Mouse (Mus musculus): ENCODE measurements at regions not wholly inside any gene's neighbourhood (a gene's known extent, or its start where the extent isn't known, plus 50 kb on each side); places are given as distances from the start of the nearest gene placed in this dataset.

DNA sequence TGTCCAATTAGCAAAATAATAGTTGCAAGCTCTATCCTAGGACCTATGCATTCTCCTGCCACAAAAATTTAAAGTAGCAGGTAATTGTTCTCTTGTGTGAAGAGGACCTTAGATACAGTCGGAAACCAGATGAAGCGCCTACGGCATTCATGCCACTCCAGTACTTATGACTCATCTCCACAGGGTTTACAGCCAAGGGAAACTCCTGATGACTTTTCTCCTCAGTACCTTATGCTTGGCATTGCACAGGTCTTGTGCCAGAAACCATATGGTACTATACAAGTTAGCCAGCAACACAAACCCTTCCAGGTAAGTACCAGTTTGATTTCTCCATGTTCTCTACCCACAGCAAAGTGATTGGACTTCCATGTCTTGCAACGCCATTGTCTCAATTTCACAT, 606.3 kb upstream of the Dmac1 start:
- no peak for ATAC-seq (ENCODE audit: insufficient number of reproducible peaks, low FRiP score, low TSS enrichment, low read depth)

DNA sequence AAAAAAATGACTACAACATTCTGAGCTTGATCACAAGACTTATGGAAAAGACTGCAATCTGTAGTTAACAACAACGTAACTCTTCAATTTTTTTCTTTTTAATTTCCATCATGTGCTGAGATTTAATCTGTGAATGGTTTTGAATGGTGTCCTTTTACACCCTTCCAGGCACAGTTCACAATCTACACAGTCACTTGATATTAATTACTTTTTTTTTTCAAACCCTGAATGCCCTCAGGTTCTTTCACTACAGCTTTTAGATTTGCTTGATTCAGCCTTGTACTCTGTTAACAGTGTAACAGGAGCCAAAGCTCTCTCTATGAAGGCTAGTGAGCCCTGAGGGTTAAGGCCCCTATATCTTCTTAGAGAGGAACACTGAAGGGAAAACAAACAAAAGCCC, 591.7 kb upstream of the Dmac1 start:
- H3K4me3 ChIP-seq (replicated peaks), result no peak overlapping the region
- no peaks in the 10 kb centered on the region for H3K9me3 ChIP-seq (replicated peaks)
- no peaks in the 10 kb centered on the region for H3K36me3 ChIP-seq
- no peak overlapping the region for H3K27ac ChIP-seq (replicated peaks)
- ATAC-seq (ENCODE audit: insufficient number of reproducible peaks, low FRiP score, low TSS enrichment, low read depth), result no peak
- no peak overlapping the region for H3K9ac ChIP-seq
- no peak overlapping the region for H3K4me2 ChIP-seq (replicated peaks)
- no peaks in the 10 kb centered on the region for H3K27me3 ChIP-seq
- no peaks in the 10 kb centered on the region for H3K4me1 ChIP-seq
- WGBS, result 38% methylated on average over 1 of the region's 1 CpGs

More for the DNA sequence above, 606.3 kb upstream of the Dmac1 start:
- H3K9ac ChIP-seq, result no peak overlapping the region
- no peaks in the 10 kb centered on the region for H3K4me1 ChIP-seq
- H3K27ac ChIP-seq (replicated peaks), result no peak overlapping the region
- 87% methylated on average over 4 of the region's 4 CpGs for WGBS
- H3K9me3 ChIP-seq (replicated peaks), result no peaks in the 10 kb centered on the region
- H3K27me3 ChIP-seq, result no peaks in the 10 kb centered on the region
- no peak overlapping the region for H3K4me3 ChIP-seq (replicated peaks)
- no peak overlapping the region for H3K4me2 ChIP-seq (replicated peaks)
- no peaks in the 10 kb centered on the region for H3K36me3 ChIP-seq

DNA sequence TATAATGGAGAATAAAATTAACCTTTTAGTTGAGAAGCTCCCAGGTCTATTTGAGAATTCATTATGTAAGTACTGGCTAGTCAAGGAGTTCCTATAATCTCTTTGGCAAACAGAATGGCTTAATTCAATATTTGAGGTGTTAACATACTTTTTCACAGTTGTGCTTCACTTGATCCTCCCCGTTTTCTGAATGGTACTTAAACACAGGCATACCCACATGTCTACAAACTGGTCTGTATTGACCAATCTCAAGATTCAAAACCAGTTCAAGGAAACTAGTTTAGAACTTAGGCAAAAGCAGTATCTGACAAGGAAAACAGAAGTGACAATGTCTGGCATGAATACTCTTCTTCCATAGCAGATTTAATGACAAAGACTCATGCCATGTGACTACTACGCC, 583.0 kb upstream of the Dmac1 start:
- Histone ChIP-seq H3K9me3 (replicated peaks) (no peaks in the 10 kb centered on the region), H3K4me3 (replicated peaks) (no peak overlapping the region), H3K4me1 (no peaks in the 10 kb centered on the region), H3K36me3 (no peaks in the 10 kb centered on the region), H3K9ac (no peak overlapping the region), H3K4me2 (replicated peaks) (no peak overlapping the region), H3K27ac (replicated peaks) (no peak overlapping the region), H3K27me3 (no peaks in the 10 kb centered on the region)
- 74% methylated on average over 2 of the region's 2 CpGs for WGBS
- ATAC-seq (ENCODE audit: insufficient number of reproducible peaks, low FRiP score, low TSS enrichment, low read depth), result no peak

DNA sequence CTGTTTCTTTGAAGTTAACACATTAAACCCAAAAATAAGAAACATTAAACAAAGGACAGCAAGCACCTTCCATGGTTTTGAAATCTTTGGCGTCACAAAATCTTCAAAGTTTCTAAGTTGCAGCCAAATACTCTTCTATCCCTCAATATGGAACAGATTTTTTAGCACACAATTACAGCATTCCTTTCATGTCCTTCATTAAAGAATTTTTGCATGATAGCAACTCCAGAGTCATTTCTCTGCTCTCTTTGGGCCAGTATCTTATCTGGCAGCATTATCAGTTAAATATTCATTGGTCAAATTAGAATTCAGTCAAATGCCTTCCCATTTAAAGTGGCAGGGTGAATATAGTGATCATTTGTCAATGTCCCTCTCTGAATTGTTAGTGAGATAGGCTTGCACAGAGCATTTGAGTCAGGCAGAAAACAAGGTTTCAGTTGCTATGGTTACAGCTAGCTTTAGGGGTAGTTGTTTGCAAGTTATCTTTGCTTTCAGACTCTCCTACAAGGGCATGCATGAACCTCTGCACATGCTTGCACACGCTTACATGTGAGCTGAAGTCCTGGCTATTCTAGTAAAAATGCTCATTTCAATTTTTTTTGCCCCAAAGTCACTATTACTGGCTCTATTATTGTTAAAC, 579.8 kb upstream of the Dmac1 start:
- ATAC-seq (ENCODE audit: insufficient number of reproducible peaks, low FRiP score, low TSS enrichment, low read depth), result no peak

DNA sequence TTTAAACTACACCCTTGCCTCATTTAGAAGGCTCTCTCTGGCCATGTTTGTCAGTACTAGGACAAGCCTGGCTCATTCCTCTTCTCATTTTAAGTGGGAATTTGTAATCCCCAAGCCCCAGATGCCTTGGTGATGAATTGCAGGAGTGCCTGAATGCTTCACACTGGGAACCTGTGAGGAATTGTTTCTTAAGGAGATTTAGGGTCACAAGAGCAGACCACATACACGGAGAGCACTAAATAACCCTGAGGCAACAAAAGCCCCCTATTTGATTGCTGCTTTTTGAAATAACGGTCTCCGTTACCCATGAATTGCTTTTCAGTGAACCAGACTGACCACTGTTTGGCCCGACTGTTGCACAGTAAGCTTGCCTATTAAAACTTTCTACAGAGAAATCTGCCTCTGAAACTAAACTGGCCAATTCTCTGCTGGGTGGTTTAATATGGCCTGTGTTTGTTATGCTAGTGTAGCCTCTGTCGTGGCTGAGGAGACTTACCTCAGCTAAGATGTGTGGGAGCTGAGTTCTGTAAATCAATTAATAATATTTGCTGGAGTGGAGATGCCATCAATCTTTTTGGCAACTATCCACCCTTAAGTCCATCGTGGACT, 577.7 kb upstream of the Dmac1 start:
- H3K4me1 ChIP-seq, result no peaks in the 10 kb centered on the region
- H3K27ac ChIP-seq (replicated peaks), result no peak overlapping the region
- WGBS, result 42% methylated on average over 6 of the region's 6 CpGs
- ATAC-seq (ENCODE audit: insufficient number of reproducible peaks, low FRiP score, low TSS enrichment, low read depth), result no peak
- no peaks in the 10 kb centered on the region for H3K36me3 ChIP-seq
- H3K9ac ChIP-seq, result no peak overlapping the region
- H3K4me2 ChIP-seq (replicated peaks), result no peak overlapping the region
- no peaks in the 10 kb centered on the region for H3K27me3 ChIP-seq
- no peak overlapping the region for H3K4me3 ChIP-seq (replicated peaks)
- no peaks in the 10 kb centered on the region for H3K9me3 ChIP-seq (replicated peaks)

More for the DNA sequence above, 579.8 kb upstream of the Dmac1 start:
- no peaks in the 10 kb centered on the region for H3K36me3 ChIP-seq
- no peaks in the 10 kb centered on the region for H3K9me3 ChIP-seq (replicated peaks)
- no peaks in the 10 kb centered on the region for H3K27me3 ChIP-seq
- H3K9ac ChIP-seq, result no peak overlapping the region
- H3K4me1 ChIP-seq, result no peaks in the 10 kb centered on the region
- H3K27ac ChIP-seq (replicated peaks), result no peak overlapping the region
- 63% methylated on average over 2 of the region's 2 CpGs for WGBS
- H3K4me2 ChIP-seq (replicated peaks), result no peak overlapping the region
- no peak overlapping the region for H3K4me3 ChIP-seq (replicated peaks)

DNA sequence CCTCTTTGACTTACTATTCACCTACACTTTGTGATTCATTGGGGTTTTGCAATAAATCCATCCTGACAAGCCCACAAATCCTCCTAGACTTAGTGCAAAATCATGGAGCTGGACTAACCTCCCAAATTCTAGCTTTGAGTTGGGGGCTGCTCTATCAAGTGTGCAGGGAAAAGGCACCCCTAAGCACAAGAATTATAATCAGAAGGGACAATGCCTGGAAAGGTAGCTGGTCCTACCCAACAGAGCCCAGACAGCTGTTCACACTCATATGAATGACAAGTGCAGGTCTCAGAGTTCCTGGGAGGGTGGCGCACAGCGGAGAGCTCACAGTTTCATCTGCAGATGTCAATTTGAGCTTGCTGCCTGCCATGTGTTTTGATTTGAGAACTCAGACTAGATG, 572.2 kb upstream of the Dmac1 start:
- no peaks in the 10 kb centered on the region for H3K9me3 ChIP-seq (replicated peaks)
- no peaks in the 10 kb centered on the region for H3K27me3 ChIP-seq
- no peak overlapping the region for H3K4me3 ChIP-seq (replicated peaks)
- WGBS, result 74% methylated on average over 2 of the region's 2 CpGs
- no peak overlapping the region for H3K9ac ChIP-seq
- H3K27ac ChIP-seq (replicated peaks), result no peak overlapping the region
- H3K4me1 ChIP-seq, result no peaks in the 10 kb centered on the region
- no peak for ATAC-seq (ENCODE audit: insufficient number of reproducible peaks, low FRiP score, low TSS enrichment, low read depth)
- no peak overlapping the region for H3K4me2 ChIP-seq (replicated peaks)
- no peaks in the 10 kb centered on the region for H3K36me3 ChIP-seq

DNA sequence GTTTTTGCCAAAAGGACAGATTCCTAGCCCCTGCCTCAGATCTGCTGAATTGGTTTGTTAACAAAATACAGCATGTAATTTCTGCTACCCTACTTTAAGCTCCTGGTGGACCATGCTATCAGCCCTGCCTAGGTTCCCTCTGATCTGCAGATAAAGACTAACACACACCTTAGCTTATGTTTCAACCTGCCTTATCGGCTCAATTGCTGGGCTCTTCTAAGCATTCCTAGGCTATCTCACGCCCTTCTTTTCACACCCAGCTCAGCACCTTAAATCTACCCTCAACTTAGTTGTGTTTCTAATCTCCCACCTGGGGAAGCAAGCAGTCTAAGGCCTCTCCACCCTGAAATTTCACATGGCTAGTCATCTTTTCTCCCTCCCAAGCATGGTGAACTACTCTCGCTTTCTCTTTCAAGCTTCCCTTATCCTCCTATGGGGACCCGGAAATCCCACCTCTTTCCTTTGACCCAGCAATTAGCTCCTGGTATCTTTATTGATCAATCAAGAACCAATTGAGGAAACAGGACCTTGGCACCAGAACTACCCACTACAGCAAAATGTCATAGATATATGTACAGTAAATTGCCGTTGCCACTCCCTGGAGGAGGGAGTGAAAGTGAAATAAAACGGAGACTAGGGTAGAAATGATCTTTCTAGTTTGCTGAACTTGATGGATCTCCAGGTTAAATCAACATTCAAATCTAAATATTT, 569.7 kb upstream of the Dmac1 start:
- no peaks in the 10 kb centered on the region for H3K36me3 ChIP-seq
- H3K9ac ChIP-seq, result no peak overlapping the region
- H3K27me3 ChIP-seq, result no peaks in the 10 kb centered on the region
- WGBS, result 81% methylated on average over 6 of the region's 6 CpGs
- no peak for ATAC-seq (ENCODE audit: insufficient number of reproducible peaks, low FRiP score, low TSS enrichment, low read depth)
- H3K4me2 ChIP-seq (replicated peaks), result no peak overlapping the region
- H3K9me3 ChIP-seq (replicated peaks), result no peaks in the 10 kb centered on the region
- no peak overlapping the region for H3K27ac ChIP-seq (replicated peaks)
- no peak overlapping the region for H3K4me3 ChIP-seq (replicated peaks)
- no peaks in the 10 kb centered on the region for H3K4me1 ChIP-seq

DNA sequence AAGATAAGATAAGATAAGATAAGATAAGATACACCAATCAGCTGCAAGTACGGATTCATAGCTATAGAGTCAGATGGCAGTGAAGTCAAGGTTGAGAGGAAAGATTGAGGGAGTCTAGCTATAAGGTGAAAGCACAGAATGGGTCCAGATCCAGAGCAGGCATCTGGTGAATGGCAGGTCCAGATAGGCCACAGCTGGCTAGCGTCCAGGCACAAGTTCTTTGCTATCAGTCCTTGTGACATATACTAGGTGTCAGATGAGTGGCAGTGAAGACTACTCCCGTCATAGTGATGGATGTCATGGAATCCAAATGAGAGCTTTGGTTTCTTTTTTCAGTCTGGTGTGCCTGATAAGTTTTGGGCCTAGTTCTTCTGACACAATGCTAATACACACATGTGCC, 566.9 kb upstream of the Dmac1 start:
- WGBS, result 89% methylated on average over 3 of the region's 3 CpGs

DNA sequence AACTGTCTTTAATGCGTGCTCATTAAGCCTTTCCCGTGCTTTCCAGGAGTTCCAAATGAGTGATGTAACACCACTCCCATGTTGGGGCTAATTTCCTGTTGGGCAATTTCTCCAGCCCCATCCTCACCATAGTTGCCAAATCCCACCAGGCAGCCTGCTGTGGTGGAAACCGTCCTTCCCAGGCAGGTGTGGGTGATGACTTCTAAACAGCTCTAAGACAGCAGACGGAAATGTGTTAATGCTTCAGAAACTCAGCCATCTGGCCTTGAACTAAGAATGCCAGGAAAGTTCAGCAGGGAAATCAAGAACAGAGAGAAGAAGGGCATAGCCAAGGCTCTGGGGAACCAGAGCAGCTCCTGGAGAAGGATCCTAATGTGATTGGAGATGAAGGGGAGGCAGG, 560.5 kb upstream of the Dmac1 start:
- H3K9ac ChIP-seq, result no peak overlapping the region
- WGBS, result 56% methylated on average over 4 of the region's 4 CpGs
- no peak overlapping the region for H3K4me2 ChIP-seq (replicated peaks)
- no peaks in the 10 kb centered on the region for H3K27me3 ChIP-seq
- no peak overlapping the region for H3K4me3 ChIP-seq (replicated peaks)
- H3K4me1 ChIP-seq, result no peaks in the 10 kb centered on the region
- no peaks in the 10 kb centered on the region for H3K36me3 ChIP-seq
- no peaks in the 10 kb centered on the region for H3K9me3 ChIP-seq (replicated peaks)
- ATAC-seq (ENCODE audit: insufficient number of reproducible peaks, low FRiP score, low TSS enrichment, low read depth), result no peak
- no peak overlapping the region for H3K27ac ChIP-seq (replicated peaks)

More for the DNA sequence above, 566.9 kb upstream of the Dmac1 start:
- no peak overlapping the region for H3K27ac ChIP-seq (replicated peaks)
- H3K27me3 ChIP-seq, result no peaks in the 10 kb centered on the region
- no peak overlapping the region for H3K4me3 ChIP-seq (replicated peaks)
- H3K4me1 ChIP-seq, result no peaks in the 10 kb centered on the region
- no peaks in the 10 kb centered on the region for H3K36me3 ChIP-seq
- no peak overlapping the region for H3K9ac ChIP-seq
- H3K4me2 ChIP-seq (replicated peaks), result no peak overlapping the region
- H3K9me3 ChIP-seq (replicated peaks), result no peaks in the 10 kb centered on the region
- ATAC-seq (ENCODE audit: insufficient number of reproducible peaks, low FRiP score, low TSS enrichment, low read depth), result no peak

DNA sequence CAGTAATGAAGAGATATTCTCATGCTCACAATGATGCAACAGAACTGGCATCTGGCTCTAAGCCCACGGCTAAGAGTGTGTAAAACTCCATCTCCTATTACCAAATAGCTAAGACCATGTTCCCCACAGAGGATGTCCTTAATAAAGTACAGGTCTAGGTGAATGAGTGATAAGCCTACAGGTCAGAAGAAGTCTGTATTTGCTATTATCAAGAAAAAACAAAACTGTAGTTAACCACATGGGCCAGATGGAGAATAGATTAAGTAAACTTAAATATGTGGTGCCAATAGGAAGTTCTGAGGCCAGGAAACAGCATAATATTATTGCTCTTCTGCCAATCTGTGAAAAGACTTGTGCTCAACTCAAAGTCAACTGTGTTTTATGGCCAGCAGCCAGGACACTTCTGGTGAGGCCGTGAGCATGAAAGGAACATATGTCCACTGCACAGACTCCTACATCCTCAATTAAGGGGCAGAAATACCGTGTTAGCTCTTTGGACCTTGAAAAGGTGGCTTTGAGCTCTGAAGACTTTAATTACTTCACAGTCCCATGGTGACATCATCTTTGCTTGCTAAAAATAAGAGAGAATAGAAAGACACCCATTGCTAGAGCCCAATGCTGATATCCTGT, 549.1 kb upstream of the Dmac1 start:
- H3K4me3 ChIP-seq (replicated peaks), result no peak overlapping the region
- WGBS, result 71% methylated on average over 3 of the region's 3 CpGs
- H3K27ac ChIP-seq (replicated peaks), result no peak overlapping the region
- H3K9me3 ChIP-seq (replicated peaks), result no peaks in the 10 kb centered on the region
- no peaks in the 10 kb centered on the region for H3K4me1 ChIP-seq
- ATAC-seq (ENCODE audit: insufficient number of reproducible peaks, low FRiP score, low TSS enrichment, low read depth), result no peak
- H3K4me2 ChIP-seq (replicated peaks), result no peak overlapping the region
- no peaks in the 10 kb centered on the region for H3K36me3 ChIP-seq
- H3K27me3 ChIP-seq, result no peaks in the 10 kb centered on the region
- no peak overlapping the region for H3K9ac ChIP-seq

DNA sequence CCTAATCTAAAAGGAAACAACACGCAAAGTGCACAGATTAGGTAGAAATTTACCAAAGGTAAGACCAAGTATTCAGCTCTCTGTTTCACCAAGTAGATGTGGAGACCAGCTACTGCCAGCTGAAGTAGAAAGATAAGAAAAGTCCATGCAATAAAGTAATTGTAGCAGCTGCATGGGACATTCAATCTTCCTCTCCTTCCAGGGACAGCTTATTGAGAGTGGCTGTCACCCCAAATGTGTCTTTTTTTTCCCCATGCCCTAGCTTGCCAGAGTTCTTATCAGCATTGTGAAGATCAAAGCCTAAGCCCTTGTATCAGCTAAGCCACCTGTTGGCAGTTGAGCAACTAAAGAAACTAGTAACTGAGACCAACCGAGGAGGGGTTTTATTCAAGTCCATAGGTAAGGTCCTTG, 541.1 kb upstream of the Dmac1 start:
- Histone ChIP-seq H3K9me3 (replicated peaks) (no peaks in the 10 kb centered on the region), H3K27ac (replicated peaks) (no peak overlapping the region), H3K9ac (no peak overlapping the region), H3K4me1 (no peaks in the 10 kb centered on the region), H3K4me3 (replicated peaks) (no peak overlapping the region), H3K36me3 (no peaks in the 10 kb centered on the region), H3K27me3 (no peaks in the 10 kb centered on the region), H3K4me2 (replicated peaks) (no peak overlapping the region)
- 80% methylated on average over 2 of the region's 2 CpGs for WGBS
- ATAC-seq (ENCODE audit: insufficient number of reproducible peaks, low FRiP score, low TSS enrichment, low read depth), result no peak
